Mouse (Mus musculus): ENCODE data around the gene Pde2a. TPM values are rescaled to one million over a fixed set of nuclear protein-coding genes. Genes with fewer than 3 reads are reported as not detected.

Gene Pde2a
- polyA plus RNA-seq, 1 experiment from 2014 or later, result 33.5 TPM

DNA sequence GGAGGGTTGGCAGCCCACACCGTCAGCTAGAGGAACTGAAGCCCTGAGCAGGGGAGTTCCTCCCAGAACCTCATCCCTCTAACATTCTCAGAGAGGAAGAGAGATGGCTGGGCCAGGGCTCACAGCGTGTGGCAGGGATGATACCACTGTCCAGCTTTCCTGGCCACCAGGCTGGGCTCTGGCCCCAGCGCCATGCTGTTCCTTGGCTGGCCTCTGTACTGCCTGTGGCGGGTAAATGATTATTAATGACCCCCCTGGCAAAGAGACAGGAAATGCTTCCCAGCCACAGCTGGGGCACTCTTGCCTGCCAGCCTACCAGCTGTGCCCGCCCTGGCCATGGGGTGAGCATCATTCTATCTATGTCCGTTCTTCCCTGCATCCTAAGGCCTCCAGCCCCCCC is 33.6 kb downstream of the Pde2a start:
- H3K27ac ChIP-seq (ENCODE audit: low read depth, low read length), result no peak overlapping the region
- peak; percentile 10; the same call in 1 of the 2 replicates for ATAC-seq
- H3K9ac ChIP-seq (ENCODE audit: low read depth, low read length), result no peak overlapping the region
- no peaks in the 10 kb centered on the region for H3K27me3 ChIP-seq (replicated peaks; ENCODE audit: control insufficient read depth, insufficient read depth, low read length)
- no peaks in the 10 kb centered on the region for H3K9me3 ChIP-seq (ENCODE audit: control insufficient read depth, low read length)
- H3K36me3 ChIP-seq (ENCODE audit: control insufficient read depth, insufficient read depth, low read length), result no peaks in the 10 kb centered on the region
- H3K4me1 ChIP-seq (ENCODE audit: control insufficient read depth, insufficient read depth, low read depth, low read length), result peaks cover 13% of the 10 kb centered on the region
- H3K4me2 ChIP-seq (ENCODE audit: low read length), result no peak overlapping the region
- 53% methylated on average over 6 of the region's 6 CpGs for WGBS
- H3K4me3 ChIP-seq (ENCODE audit: low read length), result no peak overlapping the region

DNA sequence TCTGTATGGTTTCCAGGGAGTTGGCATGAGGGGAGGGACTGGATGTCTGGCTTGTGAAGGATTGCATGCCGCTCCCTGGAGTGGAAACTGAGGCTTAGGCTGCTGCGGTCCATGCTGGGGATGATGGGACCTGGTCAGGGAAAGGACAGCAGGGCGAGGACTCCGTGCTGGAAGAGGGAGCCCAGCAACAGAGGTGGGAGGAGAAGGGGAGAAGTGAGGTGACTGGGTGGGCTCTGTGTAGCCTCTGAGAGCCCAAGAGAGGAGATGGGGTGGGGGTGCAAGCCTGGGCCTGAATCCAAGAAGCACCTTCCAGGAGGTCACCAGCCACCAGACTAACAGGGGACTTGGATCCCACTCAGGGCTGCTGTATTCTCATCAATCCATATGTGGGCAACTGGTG is 34.8 kb downstream of the Pde2a start:
- H3K4me3 ChIP-seq (ENCODE audit: low read length), result no peak overlapping the region
- H3K9ac ChIP-seq (ENCODE audit: low read depth, low read length), result no peak overlapping the region
- no peak overlapping the region for H3K27ac ChIP-seq (ENCODE audit: low read depth, low read length)
- 66% methylated on average over 4 of the region's 4 CpGs for WGBS
- H3K27me3 ChIP-seq (replicated peaks; ENCODE audit: control insufficient read depth, insufficient read depth, low read length), result no peaks in the 10 kb centered on the region
- H3K36me3 ChIP-seq (ENCODE audit: control insufficient read depth, insufficient read depth, low read length), result no peaks in the 10 kb centered on the region
- H3K4me1 ChIP-seq (ENCODE audit: control insufficient read depth, insufficient read depth, low read depth, low read length), result peaks cover 16% of the 10 kb centered on the region
- H3K4me2 ChIP-seq (ENCODE audit: low read length), result no peak overlapping the region
- ATAC-seq, result no peak
- H3K9me3 ChIP-seq (ENCODE audit: control insufficient read depth, low read length), result no peaks in the 10 kb centered on the region

DNA sequence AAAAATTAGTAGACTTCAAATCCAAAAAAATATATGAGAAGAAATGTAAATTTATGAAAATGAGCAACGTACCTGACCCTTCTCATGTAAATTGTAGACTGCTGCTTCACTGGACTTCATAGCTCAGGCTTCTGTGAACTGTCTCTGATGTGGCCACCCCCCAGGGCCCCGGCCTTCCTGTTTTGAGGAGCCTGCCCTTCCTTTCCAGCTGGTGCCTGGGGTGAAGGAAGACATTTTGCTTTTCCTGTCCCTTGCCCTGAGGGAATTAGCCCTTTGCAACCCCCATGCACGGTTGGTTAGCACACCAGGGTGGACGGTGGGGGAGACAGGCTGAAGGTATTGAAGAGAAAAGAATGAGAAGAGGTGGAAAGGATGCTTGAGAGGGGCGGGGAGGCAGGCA is 35.3 kb downstream of the Pde2a start:
- WGBS, result 34% methylated on average over 5 of the region's 5 CpGs
- Histone ChIP-seq H3K4me1 (ENCODE audit: control insufficient read depth, insufficient read depth, low read depth, low read length) (peaks cover 11% of the 10 kb centered on the region), H3K9me3 (ENCODE audit: control insufficient read depth, low read length) (no peaks in the 10 kb centered on the region), H3K4me3 (ENCODE audit: low read length) (no peak overlapping the region), H3K4me2 (ENCODE audit: low read length) (no peak overlapping the region), H3K27me3 (replicated peaks; ENCODE audit: control insufficient read depth, insufficient read depth, low read length) (no peaks in the 10 kb centered on the region), H3K9ac (ENCODE audit: low read depth, low read length) (no peak overlapping the region), H3K36me3 (ENCODE audit: control insufficient read depth, insufficient read depth, low read length) (no peaks in the 10 kb centered on the region), H3K27ac (ENCODE audit: low read depth, low read length) (no peak overlapping the region)
- ATAC-seq, result no peak

DNA sequence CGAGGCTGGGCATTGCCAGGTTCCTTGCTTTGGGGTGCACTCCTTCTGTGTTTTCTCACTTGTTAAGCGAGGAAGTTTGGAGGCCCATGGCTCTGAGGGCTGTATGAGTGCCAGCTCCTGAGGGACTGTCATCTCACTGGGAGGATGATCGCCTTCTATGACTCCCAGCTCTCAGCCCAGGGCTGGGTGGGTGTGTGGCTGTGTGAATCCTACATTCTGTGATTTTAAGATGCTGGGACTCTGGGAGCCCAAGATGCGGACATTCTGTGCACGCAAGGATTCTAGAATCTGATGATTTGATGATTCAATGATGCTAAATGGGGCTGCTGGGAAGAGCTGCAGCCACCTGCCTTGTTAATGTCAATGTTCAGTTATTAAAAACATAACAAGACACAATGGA is 35.8 kb downstream of the Pde2a start:
- no peak overlapping the region for H3K9ac ChIP-seq (ENCODE audit: low read depth, low read length)
- H3K9me3 ChIP-seq (ENCODE audit: control insufficient read depth, low read length), result no peaks in the 10 kb centered on the region
- peaks cover 12% of the 10 kb centered on the region for H3K4me1 ChIP-seq (ENCODE audit: control insufficient read depth, insufficient read depth, low read depth, low read length)
- no peak for ATAC-seq
- 78% methylated on average over 5 of the region's 5 CpGs for WGBS
- H3K27ac ChIP-seq (ENCODE audit: low read depth, low read length), result no peak overlapping the region
- no peaks in the 10 kb centered on the region for H3K27me3 ChIP-seq (replicated peaks; ENCODE audit: control insufficient read depth, insufficient read depth, low read length)
- H3K4me2 ChIP-seq (ENCODE audit: low read length), result no peak overlapping the region
- H3K36me3 ChIP-seq (ENCODE audit: control insufficient read depth, insufficient read depth, low read length), result no peaks in the 10 kb centered on the region
- no peak overlapping the region for H3K4me3 ChIP-seq (ENCODE audit: low read length)

DNA sequence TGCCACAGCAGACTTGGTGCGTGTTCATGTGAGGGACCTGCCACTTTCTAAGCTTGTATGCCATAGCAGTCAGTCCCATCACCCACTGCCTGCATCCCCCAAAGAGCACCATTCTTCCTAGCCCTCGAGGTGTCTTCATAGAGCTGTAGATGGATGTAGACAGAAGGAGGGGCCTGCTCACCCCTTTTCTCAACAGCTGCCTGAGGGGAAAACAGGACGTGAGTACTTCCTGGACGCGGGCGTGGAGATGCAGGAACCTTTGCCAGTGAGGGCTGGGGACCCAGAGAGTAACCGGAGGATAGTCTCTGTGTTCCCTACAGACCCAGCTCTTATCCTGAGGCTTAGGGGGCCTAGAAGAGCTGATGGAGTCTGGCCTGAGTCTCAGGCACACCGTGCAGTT is 36.3 kb downstream of the Pde2a start:
- no peak overlapping the region for H3K4me3 ChIP-seq (ENCODE audit: low read length)
- H3K9ac ChIP-seq (ENCODE audit: low read depth, low read length), result no peak overlapping the region
- H3K4me2 ChIP-seq (ENCODE audit: low read length), result no peak overlapping the region
- H3K9me3 ChIP-seq (ENCODE audit: control insufficient read depth, low read length), result no peaks in the 10 kb centered on the region
- no peak for ATAC-seq
- H3K27me3 ChIP-seq (replicated peaks; ENCODE audit: control insufficient read depth, insufficient read depth, low read length), result no peaks in the 10 kb centered on the region
- no peak overlapping the region for H3K27ac ChIP-seq (ENCODE audit: low read depth, low read length)
- H3K4me1 ChIP-seq (ENCODE audit: control insufficient read depth, insufficient read depth, low read depth, low read length), result peaks cover 15% of the 10 kb centered on the region
- no peaks in the 10 kb centered on the region for H3K36me3 ChIP-seq (ENCODE audit: control insufficient read depth, insufficient read depth, low read length)
- WGBS, result 62% methylated on average over 8 of the region's 8 CpGs

DNA sequence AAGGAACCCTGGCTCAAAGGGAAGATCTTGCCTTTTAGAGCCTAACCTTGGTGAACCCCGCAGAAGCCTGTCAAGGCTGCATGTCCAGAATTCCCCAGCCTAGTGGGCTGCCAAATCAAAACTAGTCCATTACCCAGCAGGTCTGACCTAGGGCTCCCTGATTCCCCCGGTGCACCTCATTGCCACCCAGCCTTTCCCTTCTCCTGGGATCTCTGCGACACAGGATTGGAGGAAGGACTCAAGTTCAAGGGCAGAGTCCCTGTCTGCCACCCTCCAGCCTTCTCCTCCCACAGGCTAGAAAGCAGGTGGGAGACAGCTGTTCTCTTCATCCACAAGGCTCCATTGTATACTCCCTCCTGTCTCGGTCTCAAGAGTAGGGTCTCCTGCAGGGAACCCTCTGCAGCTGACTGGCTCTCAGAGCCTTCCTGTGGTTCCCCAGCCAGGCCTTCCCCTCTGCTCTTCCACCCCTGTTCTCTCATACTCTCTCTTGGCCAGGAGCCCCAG is 36.8 kb downstream of the Pde2a start:
- H3K27me3 ChIP-seq (replicated peaks; ENCODE audit: control insufficient read depth, insufficient read depth, low read length), result no peaks in the 10 kb centered on the region
- ATAC-seq, result no peak
- no peak overlapping the region for H3K4me3 ChIP-seq (ENCODE audit: low read length)
- no peaks in the 10 kb centered on the region for H3K36me3 ChIP-seq (ENCODE audit: control insufficient read depth, insufficient read depth, low read length)
- peaks cover 15% of the 10 kb centered on the region for H3K4me1 ChIP-seq (ENCODE audit: control insufficient read depth, insufficient read depth, low read depth, low read length)
- H3K27ac ChIP-seq (ENCODE audit: low read depth, low read length), result no peak overlapping the region
- no peaks in the 10 kb centered on the region for H3K9me3 ChIP-seq (ENCODE audit: control insufficient read depth, low read length)
- H3K4me2 ChIP-seq (ENCODE audit: low read length), result no peak overlapping the region
- 68% methylated on average over 4 of the region's 4 CpGs for WGBS
- H3K9ac ChIP-seq (ENCODE audit: low read depth, low read length), result no peak overlapping the region

DNA sequence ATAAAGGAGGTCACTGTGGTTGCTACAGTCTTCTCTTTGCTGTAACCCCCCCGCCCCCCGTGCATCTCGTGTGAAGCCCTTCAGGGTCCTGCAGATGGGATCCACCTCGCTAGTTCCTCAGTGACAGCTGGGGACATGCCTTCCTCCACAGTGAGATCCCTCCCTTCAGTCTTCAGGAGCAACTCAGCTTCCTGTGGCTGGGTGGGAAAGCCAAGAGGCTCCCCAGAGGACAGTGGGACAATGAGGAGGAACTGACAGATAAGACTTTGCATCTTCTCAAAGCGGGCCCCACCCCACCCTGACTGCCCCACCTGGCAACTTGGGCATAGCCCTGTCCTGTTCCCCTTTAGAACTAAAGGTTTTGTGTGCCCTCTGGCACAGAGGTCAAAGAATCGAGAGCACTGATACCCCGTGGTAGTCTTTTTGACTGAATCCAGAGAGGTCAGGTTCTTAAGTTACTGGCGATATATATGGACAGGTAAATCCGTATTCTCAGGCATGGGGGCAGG is 37.9 kb downstream of the Pde2a start:
- WGBS, result 77% methylated on average over 9 of the region's 9 CpGs

DNA sequence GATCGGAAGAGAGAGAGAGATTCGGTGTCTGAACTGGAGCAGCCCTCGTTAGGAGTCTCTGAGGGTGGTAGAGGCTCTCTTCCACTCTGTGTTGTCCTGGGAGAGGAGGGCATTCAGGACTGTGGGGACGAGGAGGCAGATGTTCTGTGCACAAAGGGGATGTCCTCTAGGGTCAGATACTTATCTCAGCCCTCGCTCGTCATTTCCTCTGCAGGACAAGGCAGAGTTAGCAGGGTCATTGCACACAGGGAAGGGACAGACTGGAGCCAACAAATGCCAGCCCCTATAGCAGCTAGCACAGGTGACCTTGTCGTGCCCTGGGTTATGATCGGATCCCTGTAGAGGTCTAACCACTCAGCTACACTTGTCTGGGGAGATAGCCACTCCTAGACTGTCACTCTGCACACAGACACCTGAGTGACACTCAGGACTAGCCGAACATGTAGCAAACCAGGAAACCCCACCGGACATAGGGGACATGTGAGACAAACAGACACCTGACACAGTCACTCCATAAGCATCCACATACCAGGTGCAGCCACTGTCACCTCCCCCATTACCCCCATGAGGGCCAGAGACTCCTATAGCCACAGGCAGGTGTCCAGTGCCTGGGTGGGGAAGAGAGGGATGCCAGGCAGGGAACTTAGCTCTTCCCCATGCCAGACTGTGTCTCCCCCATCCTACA is 38.6 kb downstream of the Pde2a start:
- WGBS, result 59% methylated on average over 10 of the region's 10 CpGs
- no peaks in the 10 kb centered on the region for H3K9me3 ChIP-seq (ENCODE audit: control insufficient read depth, low read length)
- H3K27ac ChIP-seq (ENCODE audit: low read depth, low read length), result no peak overlapping the region
- peaks cover 20% of the 10 kb centered on the region for H3K4me1 ChIP-seq (ENCODE audit: control insufficient read depth, insufficient read depth, low read depth, low read length)
- H3K4me3 ChIP-seq (ENCODE audit: low read length), result no peak overlapping the region
- no peak overlapping the region for H3K4me2 ChIP-seq (ENCODE audit: low read length)
- no peak for ATAC-seq
- no peak overlapping the region for H3K9ac ChIP-seq (ENCODE audit: low read depth, low read length)
- H3K27me3 ChIP-seq (replicated peaks; ENCODE audit: control insufficient read depth, insufficient read depth, low read length), result no peaks in the 10 kb centered on the region
- no peaks in the 10 kb centered on the region for H3K36me3 ChIP-seq (ENCODE audit: control insufficient read depth, insufficient read depth, low read length)

More for the DNA sequence above, 37.9 kb downstream of the Pde2a start:
- peaks cover 20% of the 10 kb centered on the region for H3K4me1 ChIP-seq (ENCODE audit: control insufficient read depth, insufficient read depth, low read depth, low read length)
- ATAC-seq, result no peak
- no peak overlapping the region for H3K4me2 ChIP-seq (ENCODE audit: low read length)
- no peaks in the 10 kb centered on the region for H3K9me3 ChIP-seq (ENCODE audit: control insufficient read depth, low read length)
- no peaks in the 10 kb centered on the region for H3K36me3 ChIP-seq (ENCODE audit: control insufficient read depth, insufficient read depth, low read length)
- H3K27ac ChIP-seq (ENCODE audit: low read depth, low read length), result no peak overlapping the region
- no peak overlapping the region for H3K9ac ChIP-seq (ENCODE audit: low read depth, low read length)
- H3K27me3 ChIP-seq (replicated peaks; ENCODE audit: control insufficient read depth, insufficient read depth, low read length), result no peaks in the 10 kb centered on the region
- H3K4me3 ChIP-seq (ENCODE audit: low read length), result no peak overlapping the region

DNA sequence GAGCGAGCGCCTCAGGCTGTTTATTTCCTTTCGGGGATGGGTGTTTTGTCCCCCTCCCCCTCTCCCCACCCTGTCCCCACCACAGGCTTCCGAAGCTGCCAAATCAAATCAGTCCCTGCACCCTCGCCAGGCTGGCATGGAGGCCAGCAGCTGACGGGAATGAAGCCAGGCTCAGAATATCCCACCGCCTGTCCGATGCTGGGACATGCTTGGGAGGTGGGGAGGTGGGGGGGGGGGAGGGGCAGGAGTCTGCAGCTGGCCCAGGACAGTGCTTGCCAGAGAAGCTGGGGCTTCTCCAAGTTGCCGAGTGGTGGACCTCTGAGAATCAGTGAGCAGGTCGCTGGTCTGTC is 39.1 kb downstream of the Pde2a start:
- 23% methylated on average over 10 of the region's 10 CpGs for WGBS
- Histone ChIP-seq H3K27ac (ENCODE audit: low read depth, low read length) (no peak overlapping the region), H3K4me3 (ENCODE audit: low read length) (no peak overlapping the region), H3K9ac (ENCODE audit: low read depth, low read length) (no peak overlapping the region), H3K27me3 (replicated peaks; ENCODE audit: control insufficient read depth, insufficient read depth, low read length) (no peaks in the 10 kb centered on the region), H3K4me1 (ENCODE audit: control insufficient read depth, insufficient read depth, low read depth, low read length) (peaks cover 20% of the 10 kb centered on the region), H3K4me2 (ENCODE audit: low read length) (no peak overlapping the region), H3K36me3 (ENCODE audit: control insufficient read depth, insufficient read depth, low read length) (no peaks in the 10 kb centered on the region), H3K9me3 (ENCODE audit: control insufficient read depth, low read length) (no peaks in the 10 kb centered on the region)
- peak; percentile 77 for ATAC-seq

Data from hindbrain, embryonic 16.5 days (tissue).